Mouse (Mus musculus): Measurements from ENCODE around the gene Plk1.

The Plk1 gene

DNA sequence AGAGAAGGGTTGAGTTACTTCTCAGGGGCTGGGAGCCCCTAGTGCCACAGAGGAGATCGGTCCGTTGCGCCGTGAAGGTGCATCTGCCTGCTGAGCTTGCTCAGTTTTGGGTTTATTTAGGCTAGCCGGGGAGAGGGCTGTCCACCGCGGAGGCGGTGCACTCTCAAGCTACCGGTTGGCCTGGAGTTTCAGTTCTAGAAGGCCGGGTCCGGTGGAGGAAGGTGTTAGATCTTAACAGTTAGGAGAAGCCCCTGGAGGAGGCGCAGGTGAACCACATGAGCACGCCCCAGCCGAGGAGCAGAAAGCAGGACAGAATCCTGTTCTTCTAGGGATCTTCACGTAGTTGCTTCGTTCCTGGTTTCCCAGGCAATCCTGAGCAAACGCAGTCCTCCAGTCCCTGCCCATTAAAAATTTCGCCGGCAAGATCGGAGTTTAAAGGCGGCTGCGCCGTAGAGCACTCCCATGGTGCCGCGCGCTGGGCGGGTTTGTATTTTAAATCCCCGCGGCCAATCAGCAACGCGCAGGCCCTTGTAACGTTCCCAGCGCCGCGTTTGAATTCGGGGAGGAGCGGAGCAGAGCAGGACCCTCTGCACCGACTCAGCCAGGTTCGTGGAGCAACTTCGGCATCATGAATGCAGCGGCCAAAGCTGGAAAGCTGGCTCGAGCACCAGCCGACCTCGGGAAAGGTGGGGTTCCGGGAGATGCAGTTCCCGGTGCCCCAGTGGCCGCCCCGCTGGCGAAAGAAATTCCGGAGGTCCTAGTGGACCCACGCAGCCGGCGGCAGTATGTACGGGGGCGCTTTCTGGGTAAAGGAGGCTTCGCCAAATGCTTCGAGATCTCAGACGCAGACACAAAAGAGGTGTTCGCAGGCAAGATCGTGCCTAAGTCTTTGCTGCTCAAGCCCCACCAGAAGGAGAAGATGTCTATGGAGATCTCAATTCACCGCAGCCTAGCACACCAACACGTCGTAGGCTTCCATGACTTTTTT, at the start of gene Plk1:
TSS of gene Plk1 (plus strand) at position 525 of the 988 bp plus-strand sequence.
- peak; percentile 87 for DNase-seq (ENCODE audit: extremely low read depth, insufficient read length, low spot score)

- no peak for DNase-seq (ENCODE audit: extremely low read depth, insufficient read length, low spot score)
These were observed 35.7 kb upstream of the Plk1 start for GRCm38 (mm10) chr7:122123518-122123917.

- DNase-seq (ENCODE audit: extremely low read depth, insufficient read length, low spot score): no peak
These were observed 33.6 kb upstream of the Plk1 start for GRCm38 (mm10) chr7:122125636-122126035.

DNA sequence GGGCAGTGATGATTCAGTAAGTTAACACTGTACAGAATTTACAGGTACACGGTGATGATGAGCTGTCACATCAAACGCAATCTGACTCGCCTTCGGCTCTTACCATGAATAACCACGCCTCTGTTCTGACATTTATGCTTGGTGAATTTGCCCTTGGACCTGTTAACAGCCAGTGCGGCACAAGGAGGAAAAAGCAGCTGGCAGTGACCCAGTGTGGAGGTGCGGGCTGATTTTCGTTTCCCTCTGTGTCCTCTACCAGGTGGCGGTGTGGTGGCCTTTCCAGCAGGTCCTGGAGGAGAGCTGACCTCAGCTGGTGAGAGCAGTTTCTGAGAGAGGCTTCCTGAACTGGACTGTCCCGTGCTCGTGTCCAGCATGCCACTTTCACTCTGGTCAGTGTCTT, 32.3 kb upstream of the Plk1 start:
- no peak for DNase-seq (ENCODE audit: extremely low read depth, insufficient read length, low spot score)

DNA sequence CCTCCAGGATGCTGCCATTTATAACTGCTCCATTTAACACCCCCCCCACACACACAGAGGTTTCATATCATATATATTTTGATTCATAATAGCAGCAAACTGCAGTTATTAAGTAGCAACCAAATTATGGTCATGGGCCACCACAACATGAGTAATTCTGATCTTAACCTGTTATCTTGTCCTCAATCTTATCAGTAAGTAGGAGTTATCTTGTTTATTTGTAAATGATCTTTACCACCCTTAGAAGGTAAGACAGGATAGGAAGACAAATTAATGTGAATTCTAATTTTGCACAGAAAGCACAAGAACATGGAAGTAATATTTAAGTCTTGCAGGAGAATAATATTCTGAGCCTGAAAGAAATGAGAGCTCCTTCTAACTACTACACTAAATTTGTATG, 27.4 kb upstream of the Plk1 start:
- no peak for DNase-seq (ENCODE audit: extremely low read depth, insufficient read length, low spot score)

- peak; percentile 92 for DNase-seq (ENCODE audit: extremely low read depth, insufficient read length, low spot score)
These were observed 26.5 kb upstream of the Plk1 start, which contains the start of the genes Palb2 and Dctn5 for GRCm38 (mm10) chr7:122132497-122133337. Gene Palb2 (minus strand): TSS chr7:122132985. Gene Dctn5 (plus strand): TSS chr7:122133041.

GRCm38 (mm10) chr7:122133338-122133625, 26.0 kb upstream of the Plk1 start:
- DNase-seq (ENCODE audit: extremely low read depth, insufficient read length, low spot score): no peak

- no peak for DNase-seq (ENCODE audit: extremely low read depth, insufficient read length, low spot score)
These were observed 24.2 kb upstream of the Plk1 start for GRCm38 (mm10) chr7:122135070-122135469.

DNA sequence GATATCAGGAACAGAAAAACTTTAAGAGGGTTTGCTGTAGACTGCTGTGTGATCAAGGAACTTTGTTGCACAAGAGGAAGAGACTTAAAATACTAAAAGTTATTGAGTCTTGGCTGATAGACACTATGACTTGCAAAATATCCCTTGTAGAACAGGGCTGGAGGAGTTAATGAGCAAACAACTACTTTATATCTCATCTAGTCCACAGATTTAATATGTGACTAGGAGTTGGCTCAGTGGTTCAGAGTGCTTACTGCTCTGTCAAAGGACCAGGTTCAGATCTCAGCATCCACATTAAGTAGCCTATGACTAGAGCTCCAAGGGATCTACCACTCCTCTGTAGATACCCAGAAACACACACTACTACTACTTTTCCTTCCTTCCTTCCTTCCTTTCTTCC, 22.2 kb upstream of the Plk1 start:
- DNase-seq (ENCODE audit: extremely low read depth, insufficient read length, low spot score): no peak

- DNase-seq (ENCODE audit: extremely low read depth, insufficient read length, low spot score): no peak
These were observed 21.0 kb upstream of the Plk1 start for GRCm38 (mm10) chr7:122138190-122138589.

DNA sequence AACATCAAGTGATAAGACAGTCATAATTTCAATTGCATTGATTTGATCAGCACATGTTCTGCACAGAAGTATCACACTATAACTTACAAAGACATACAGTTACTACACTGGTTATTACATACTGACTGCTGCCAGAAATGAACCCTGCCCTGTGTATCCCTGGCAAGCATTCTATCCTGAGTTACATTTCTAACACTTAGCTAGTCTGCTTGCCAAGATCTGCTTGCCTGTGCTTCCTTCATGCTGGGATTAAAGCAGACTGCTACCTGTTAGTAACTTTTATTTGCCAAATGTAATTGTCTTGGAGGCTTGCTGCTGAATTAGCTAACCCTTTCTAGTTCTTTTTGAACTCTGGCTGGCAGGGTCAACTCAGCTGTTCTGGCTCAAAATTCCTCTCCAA, 18.2 kb upstream of the Plk1 start:
- DNase-seq (ENCODE audit: extremely low read depth, insufficient read length, low spot score): no peak

- no peak for DNase-seq (ENCODE audit: extremely low read depth, insufficient read length, low spot score)
These were observed 6.8 kb upstream of the Plk1 start for GRCm38 (mm10) chr7:122152473-122152872.

DNA sequence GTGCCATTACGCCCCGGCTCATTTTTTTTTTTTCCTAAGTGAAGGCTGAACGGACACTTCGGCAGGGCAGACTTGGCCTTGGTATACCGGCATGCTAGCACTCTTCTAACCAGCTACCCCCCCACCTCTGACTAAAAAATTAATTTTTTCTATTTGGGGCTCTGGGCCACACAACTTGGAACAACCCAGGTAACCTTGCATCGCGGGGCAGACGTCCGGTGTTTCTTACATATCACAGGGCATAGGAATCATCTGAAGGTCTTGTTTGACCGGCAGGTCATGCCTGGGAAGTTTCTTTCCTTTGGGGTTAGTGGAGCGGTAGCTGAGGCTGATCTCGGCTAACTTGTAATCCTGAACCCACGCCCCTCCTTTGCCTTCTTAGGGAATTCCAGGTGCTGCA, 751 bp upstream of the Plk1 start:
- no peak for DNase-seq (ENCODE audit: extremely low read depth, insufficient read length, low spot score)

GRCm38 (mm10) chr7:122160037-122160436, 798 bp downstream of the Plk1 start:
- peak; percentile 19 for DNase-seq (ENCODE audit: extremely low read depth, insufficient read length, low spot score)

GRCm38 (mm10) chr7:122163766-122164165, 4.5 kb downstream of the Plk1 start:
- DNase-seq (ENCODE audit: extremely low read depth, insufficient read length, low spot score): no peak

GRCm38 (mm10) chr7:122167203-122167602, 8.0 kb downstream of the Plk1 start:
- DNase-seq (ENCODE audit: extremely low read depth, insufficient read length, low spot score): no peak

DNA sequence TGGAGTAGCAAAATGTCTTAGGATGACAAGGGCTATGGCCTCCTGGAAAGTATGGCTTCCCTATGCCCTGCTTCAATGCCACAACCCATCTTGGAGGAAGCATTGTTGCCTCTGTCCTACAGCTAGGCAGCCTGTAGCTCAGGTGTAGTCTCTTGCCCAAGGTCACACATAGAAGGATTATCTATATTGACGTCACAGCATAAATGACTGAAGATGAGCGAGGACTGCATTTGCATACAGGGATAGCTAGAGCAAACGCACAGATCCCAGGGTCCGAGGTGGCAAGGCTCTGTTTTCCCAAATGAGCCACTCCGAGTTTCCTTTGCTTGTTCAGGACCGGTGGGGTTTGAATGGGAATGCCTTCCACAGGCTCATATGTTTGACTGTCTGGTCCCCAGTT, 11.5 kb downstream of the Plk1 start:
- no peak for DNase-seq (ENCODE audit: extremely low read depth, insufficient read length, low spot score)

- DNase-seq (ENCODE audit: extremely low read depth, insufficient read length, low spot score): no peak
These were observed 12.4 kb downstream of the Plk1 start for GRCm38 (mm10) chr7:122171613-122172012.

DNA sequence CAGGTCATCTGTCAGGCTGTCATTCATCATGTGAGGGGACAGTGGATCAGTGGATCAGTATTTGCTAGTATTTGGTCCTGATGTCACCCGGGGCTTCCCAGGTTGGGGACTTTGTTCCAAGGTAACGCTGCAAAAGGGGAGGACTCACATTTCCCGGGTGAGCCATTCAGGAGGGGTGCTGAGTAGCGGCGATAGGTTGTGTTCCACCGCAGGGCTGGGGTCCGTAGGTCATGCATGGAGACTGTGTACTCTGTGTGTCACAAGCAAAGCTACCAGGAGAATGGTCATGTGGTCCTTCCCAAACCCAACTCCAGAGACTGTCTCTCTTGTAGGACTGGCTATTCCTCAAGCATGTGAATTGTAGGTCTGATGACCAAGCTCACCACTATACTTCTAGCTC, 21.5 kb downstream of the Plk1 start:
- DNase-seq (ENCODE audit: extremely low read depth, insufficient read length, low spot score): no peak

DNA sequence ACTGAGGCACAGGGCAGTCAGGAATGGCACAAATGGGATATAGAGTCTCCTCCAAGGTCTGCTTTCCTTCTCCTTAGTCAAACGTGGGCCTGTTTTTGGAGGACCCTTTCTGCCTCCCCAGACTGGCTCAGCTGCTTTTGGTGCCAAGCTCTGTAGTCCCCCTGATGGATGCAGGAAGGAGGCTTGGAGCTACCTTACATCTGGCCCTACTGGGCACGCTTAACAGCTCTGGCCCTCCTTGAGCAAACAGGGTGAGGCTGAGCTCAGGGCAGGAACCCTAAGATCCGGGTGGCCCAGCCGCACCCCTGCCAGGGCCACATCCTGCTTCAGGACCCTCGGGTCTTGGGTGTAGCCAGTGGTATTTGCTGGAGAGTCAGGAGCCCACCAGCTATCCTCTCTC, 25.3 kb downstream of the Plk1 start:
- no peak for DNase-seq (ENCODE audit: extremely low read depth, insufficient read length, low spot score)

DNA sequence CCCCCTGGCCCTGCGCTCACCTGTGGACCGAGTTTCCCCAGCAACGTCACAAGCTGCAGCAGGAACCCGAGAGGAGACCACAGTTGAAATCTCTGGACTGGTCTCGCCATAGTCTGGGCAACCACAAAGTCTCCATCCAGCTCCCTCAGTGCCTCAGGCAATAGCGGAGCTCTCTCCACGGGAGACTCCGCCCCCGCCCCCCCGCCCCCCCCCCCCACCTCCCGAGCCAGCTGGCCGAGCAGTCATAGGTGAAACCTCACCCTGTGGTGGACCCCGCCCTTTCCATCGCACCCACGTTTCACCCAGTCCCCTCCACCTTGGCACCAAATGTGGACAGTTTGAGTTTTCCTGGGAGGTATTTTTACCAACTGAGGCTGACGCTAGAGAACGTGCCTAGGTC, 26.8 kb downstream of the Plk1 start, which contains the start of gene Ern2:
TSS of gene Ern2 (minus strand) at position 165 of the 400 bp plus-strand sequence.
- no peak for DNase-seq (ENCODE audit: extremely low read depth, insufficient read length, low spot score)
